Mouse (Mus musculus): ENCODE results near the gene Snx1. TPM values are rescaled to one million over a fixed set of nuclear protein-coding genes. Genes with fewer than 3 reads are reported as not detected.

Snx1 gene
- polyA plus RNA-seq, 1 experiment: 98.1 TPM

DNA sequence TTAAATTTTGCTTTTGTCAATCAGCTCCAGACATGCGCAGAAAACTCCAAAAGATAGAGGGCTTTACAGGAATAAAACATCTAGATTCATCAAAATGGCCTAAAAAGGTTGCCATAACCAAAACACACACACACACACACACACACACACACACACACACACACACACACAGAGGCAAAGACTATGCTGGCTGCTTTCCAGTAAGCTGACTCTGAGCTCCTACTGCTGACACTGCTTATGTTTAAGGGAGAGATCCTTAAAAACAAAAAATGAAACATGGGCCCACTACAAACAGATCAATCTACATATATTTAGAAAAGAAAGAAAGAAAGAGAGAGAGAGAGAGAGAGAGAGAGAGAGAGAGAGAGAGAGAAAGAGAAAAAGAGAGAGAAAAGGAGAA, 73.7 kb downstream of the Snx1 start:
- H3K4me3 ChIP-seq (ENCODE audit: control insufficient read depth, low read depth, low read length): no peak overlapping the region
- TF ChIP-seq CTCF (IDR thresholded peaks at IDR 0.05; ENCODE audit: control insufficient read depth, insufficient read depth, insufficient replicate concordance, low read depth, low read length): no peak
- TF ChIP-seq POLR2A (IDR thresholded peaks at IDR 0.05; ENCODE audit: control insufficient read depth, low read depth, low read length): no peak
- H3K27ac ChIP-seq (ENCODE audit: control insufficient read depth, insufficient read depth, low read depth, low read length): no peak overlapping the region
- no peaks in the 10 kb centered on the region for H3K4me1 ChIP-seq (ENCODE audit: control insufficient read depth, insufficient read depth, low read length)
- no peaks in the 10 kb centered on the region for H3K27me3 ChIP-seq (ENCODE audit: control insufficient read depth, insufficient read depth, low read length)
- H3K36me3 ChIP-seq (ENCODE audit: control insufficient read depth, insufficient read depth, low read length): no peaks in the 10 kb centered on the region

- no peak for TF ChIP-seq POLR2A (IDR thresholded peaks at IDR 0.05; ENCODE audit: control insufficient read depth, low read depth, low read length)
- TF ChIP-seq CTCF (IDR thresholded peaks at IDR 0.05; ENCODE audit: control insufficient read depth, insufficient read depth, insufficient replicate concordance, low read depth, low read length): no peak
- Histone ChIP-seq H3K27me3 (ENCODE audit: control insufficient read depth, insufficient read depth, low read length) (no peaks in the 10 kb centered on the region), H3K27ac (ENCODE audit: control insufficient read depth, insufficient read depth, low read depth, low read length) (no peak overlapping the region), H3K4me3 (ENCODE audit: control insufficient read depth, low read depth, low read length) (no peak overlapping the region), H3K4me1 (ENCODE audit: control insufficient read depth, insufficient read depth, low read length) (no peaks in the 10 kb centered on the region), H3K36me3 (ENCODE audit: control insufficient read depth, insufficient read depth, low read length) (no peaks in the 10 kb centered on the region)
Observed at GRCm38 (mm10) chr9:66051493-66051892, 74.9 kb downstream of the Snx1 start.

DNA sequence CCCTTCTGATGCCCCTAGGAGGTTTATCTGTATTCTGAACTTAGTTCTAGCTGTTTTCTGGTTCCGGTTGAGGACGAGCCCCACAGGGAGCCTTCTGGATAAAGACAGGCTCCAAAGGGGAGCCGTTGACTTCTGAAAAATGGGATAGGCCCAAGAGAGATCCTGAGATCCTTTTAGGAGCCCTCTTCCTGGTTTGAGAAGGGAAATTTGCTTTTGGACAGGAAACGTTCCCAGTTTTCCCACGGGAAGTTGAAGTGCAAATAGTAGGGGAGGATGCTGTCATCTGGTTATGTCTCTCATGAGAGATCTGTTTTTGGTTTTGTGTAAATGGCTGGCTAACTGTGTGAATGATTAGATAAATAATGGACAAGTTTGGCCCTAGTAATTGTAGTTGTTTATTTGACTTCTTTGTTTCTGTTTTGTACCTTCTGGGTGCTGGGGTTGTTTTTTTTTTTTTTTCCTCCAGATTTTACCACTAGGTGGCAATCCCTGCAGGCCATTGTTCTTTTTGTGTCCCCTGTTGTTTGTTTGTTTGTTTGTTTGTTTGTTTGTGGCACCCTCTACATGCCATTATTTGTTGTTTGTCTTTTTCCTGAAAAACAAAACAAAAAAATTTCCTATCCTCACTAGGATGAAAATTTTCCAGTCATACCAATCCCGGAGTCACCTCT, 76.3 kb downstream of the Snx1 start:
- Histone ChIP-seq H3K27ac (ENCODE audit: control insufficient read depth, insufficient read depth, low read depth, low read length) (no peak overlapping the region), H3K4me3 (ENCODE audit: control insufficient read depth, low read depth, low read length) (no peak overlapping the region), H3K36me3 (ENCODE audit: control insufficient read depth, insufficient read depth, low read length) (no peaks in the 10 kb centered on the region), H3K27me3 (ENCODE audit: control insufficient read depth, insufficient read depth, low read length) (no peaks in the 10 kb centered on the region), H3K4me1 (ENCODE audit: control insufficient read depth, insufficient read depth, low read length) (no peaks in the 10 kb centered on the region)
- TF ChIP-seq POLR2A (IDR thresholded peaks at IDR 0.05; ENCODE audit: control insufficient read depth, low read depth, low read length) (no peak), CTCF (IDR thresholded peaks at IDR 0.05; ENCODE audit: control insufficient read depth, insufficient read depth, insufficient replicate concordance, low read depth, low read length) (no peak)

- no peaks in the 10 kb centered on the region for H3K27me3 ChIP-seq (ENCODE audit: control insufficient read depth, insufficient read depth, low read length)
- H3K4me3 ChIP-seq (ENCODE audit: control insufficient read depth, low read depth, low read length): no peak overlapping the region
- TF ChIP-seq POLR2A (IDR thresholded peaks at IDR 0.05; ENCODE audit: control insufficient read depth, low read depth, low read length): no peak
- TF ChIP-seq CTCF (IDR thresholded peaks at IDR 0.05; ENCODE audit: control insufficient read depth, insufficient read depth, insufficient replicate concordance, low read depth, low read length): no peak
- H3K27ac ChIP-seq (ENCODE audit: control insufficient read depth, insufficient read depth, low read depth, low read length): no peak overlapping the region
- no peaks in the 10 kb centered on the region; the same call in 1 of the 2 replicates for H3K36me3 ChIP-seq (ENCODE audit: control insufficient read depth, insufficient read depth, low read length)
- no peaks in the 10 kb centered on the region for H3K4me1 ChIP-seq (ENCODE audit: control insufficient read depth, insufficient read depth, low read length)
Observed at GRCm38 (mm10) chr9:66043241-66043640, 83.1 kb downstream of the Snx1 start.

GRCm38 (mm10) chr9:66042331-66042730, 84.1 kb downstream of the Snx1 start:
- Histone ChIP-seq H3K27ac (ENCODE audit: control insufficient read depth, insufficient read depth, low read depth, low read length) (no peak overlapping the region), H3K27me3 (ENCODE audit: control insufficient read depth, insufficient read depth, low read length) (no peaks in the 10 kb centered on the region), H3K4me1 (ENCODE audit: control insufficient read depth, insufficient read depth, low read length) (no peaks in the 10 kb centered on the region), H3K36me3 (ENCODE audit: control insufficient read depth, insufficient read depth, low read length) (no peaks in the 10 kb centered on the region; the same call in 1 of the 2 replicates), H3K4me3 (ENCODE audit: control insufficient read depth, low read depth, low read length) (no peak overlapping the region)
- no peak for TF ChIP-seq CTCF (IDR thresholded peaks at IDR 0.05; ENCODE audit: control insufficient read depth, insufficient read depth, insufficient replicate concordance, low read depth, low read length)
- no peak for TF ChIP-seq POLR2A (IDR thresholded peaks at IDR 0.05; ENCODE audit: control insufficient read depth, low read depth, low read length)

GRCm38 (mm10) chr9:66040801-66041200, 85.6 kb downstream of the Snx1 start:
- no peaks in the 10 kb centered on the region for H3K4me1 ChIP-seq (ENCODE audit: control insufficient read depth, insufficient read depth, low read length)
- no peaks in the 10 kb centered on the region for H3K27me3 ChIP-seq (ENCODE audit: control insufficient read depth, insufficient read depth, low read length)
- H3K36me3 ChIP-seq (ENCODE audit: control insufficient read depth, insufficient read depth, low read length): no peaks in the 10 kb centered on the region; the same call in 1 of the 2 replicates
- TF ChIP-seq POLR2A (IDR thresholded peaks at IDR 0.05; ENCODE audit: control insufficient read depth, low read depth, low read length) (no peak), CTCF (IDR thresholded peaks at IDR 0.05; ENCODE audit: control insufficient read depth, insufficient read depth, insufficient replicate concordance, low read depth, low read length) (no peak)
- H3K27ac ChIP-seq (ENCODE audit: control insufficient read depth, insufficient read depth, low read depth, low read length): no peak overlapping the region
- H3K4me3 ChIP-seq (ENCODE audit: control insufficient read depth, low read depth, low read length): no peak overlapping the region

GRCm38 (mm10) chr9:66039290-66039689, 87.1 kb downstream of the Snx1 start:
- H3K27ac ChIP-seq (ENCODE audit: control insufficient read depth, insufficient read depth, low read depth, low read length): no peak overlapping the region
- no peaks in the 10 kb centered on the region for H3K27me3 ChIP-seq (ENCODE audit: control insufficient read depth, insufficient read depth, low read length)
- no peak overlapping the region for H3K4me3 ChIP-seq (ENCODE audit: control insufficient read depth, low read depth, low read length)
- H3K36me3 ChIP-seq (ENCODE audit: control insufficient read depth, insufficient read depth, low read length): no peaks in the 10 kb centered on the region; the same call in 1 of the 2 replicates
- TF ChIP-seq POLR2A (IDR thresholded peaks at IDR 0.05; ENCODE audit: control insufficient read depth, low read depth, low read length) (no peak), CTCF (IDR thresholded peaks at IDR 0.05; ENCODE audit: control insufficient read depth, insufficient read depth, insufficient replicate concordance, low read depth, low read length) (no peak)
- no peaks in the 10 kb centered on the region for H3K4me1 ChIP-seq (ENCODE audit: control insufficient read depth, insufficient read depth, low read length)

Measured in testis, adult 2 months (tissue).